Mouse (Mus musculus) gastrocnemius, adult 8-10 months (tissue): ENCODE results near the gene Liph. TPM values are rescaled to one million over a fixed set of nuclear protein-coding genes. Genes with fewer than 3 reads are reported as not detected.
"Not testable (repeated sequence)": the region's sequence is repeated elsewhere in the genome, so short reads cannot be mapped to it uniquely, and the experiment has no call there.

Experiments
- DNase-seq, 2 experiments: peaks; one replicate each; pipeline ENCODE4 v3.0.0; 2022; ENCODE audit warnings: low spot score in 2 of 2
- total RNA-seq, 4 experiments: library from RNA; stranded (reverse); gene quantifications; 2 replicates each; pipeline ENCODE4 v1.2.4; 2022

Gene Liph
- not detected for total RNA-seq

DNA sequence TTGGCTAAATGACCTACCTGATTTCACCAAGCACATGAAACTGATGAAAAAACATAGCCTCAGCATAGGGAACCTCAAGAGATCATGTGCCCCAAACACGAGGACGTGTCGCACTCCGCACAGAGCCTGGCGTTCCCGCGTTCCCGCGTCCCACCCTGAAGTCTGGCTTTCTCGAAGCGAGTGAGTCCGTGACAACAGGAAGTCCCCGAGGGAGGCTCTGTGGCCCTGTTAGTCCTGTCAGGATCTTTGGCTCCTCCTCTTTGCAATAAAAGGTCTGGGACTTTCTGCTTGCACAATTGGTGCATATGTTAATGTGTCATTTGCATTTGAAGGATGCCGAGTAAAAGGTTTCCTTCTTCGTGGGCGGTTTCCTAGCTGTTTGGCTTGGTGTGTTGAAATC lies at the start of gene Liph:
Gene Liph (minus strand): TSS at position 360 of the 400 bp plus-strand sequence.
- no peak for DNase-seq

DNA sequence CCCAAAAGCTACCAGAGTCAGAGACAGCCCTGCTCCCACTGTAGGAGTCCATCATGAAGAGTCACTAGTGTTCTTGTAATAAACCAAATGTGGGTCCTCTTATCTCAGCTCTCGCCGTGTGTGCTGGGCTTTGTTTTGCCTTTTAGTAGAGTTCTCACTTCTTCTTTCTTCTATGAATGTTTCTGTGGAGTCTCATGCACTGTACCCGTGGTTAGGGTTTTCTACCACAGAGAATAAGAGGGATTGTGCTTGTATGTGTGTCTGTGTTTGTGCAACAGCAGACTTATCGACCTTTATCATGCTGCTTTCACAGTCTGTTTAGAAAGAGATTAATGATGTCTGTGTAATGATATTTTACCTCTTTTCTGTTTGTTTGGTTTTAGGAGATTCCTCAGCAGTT lies 48.4 kb upstream of the Liph start:
- DNase-seq, result no peak

GRCm38 (mm10) chr16:22039978-22040377 lies 44.5 kb upstream of the Liph start:
- DNase-seq, result no peak

DNA sequence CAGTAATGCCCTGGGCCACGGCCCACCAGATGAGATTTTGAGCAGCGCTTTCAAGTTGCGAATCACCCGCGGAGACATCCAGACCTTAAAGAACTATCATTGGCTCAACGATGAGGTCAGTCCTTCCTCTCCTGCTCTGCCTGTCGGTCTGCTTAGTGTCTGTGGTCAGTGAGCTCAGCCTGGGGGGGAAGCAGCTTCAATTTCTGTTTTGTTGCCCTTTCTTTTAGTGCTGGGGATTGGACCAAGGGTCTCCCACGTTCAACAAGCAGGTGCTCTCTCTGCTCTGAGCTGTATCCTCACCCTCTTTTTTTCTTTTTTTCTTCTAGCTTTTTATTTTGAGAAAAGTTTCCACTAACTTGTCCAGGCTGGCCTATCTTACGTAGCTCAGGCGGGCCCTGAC lies 43.1 kb upstream of the Liph start:
- no peak for DNase-seq

DNA sequence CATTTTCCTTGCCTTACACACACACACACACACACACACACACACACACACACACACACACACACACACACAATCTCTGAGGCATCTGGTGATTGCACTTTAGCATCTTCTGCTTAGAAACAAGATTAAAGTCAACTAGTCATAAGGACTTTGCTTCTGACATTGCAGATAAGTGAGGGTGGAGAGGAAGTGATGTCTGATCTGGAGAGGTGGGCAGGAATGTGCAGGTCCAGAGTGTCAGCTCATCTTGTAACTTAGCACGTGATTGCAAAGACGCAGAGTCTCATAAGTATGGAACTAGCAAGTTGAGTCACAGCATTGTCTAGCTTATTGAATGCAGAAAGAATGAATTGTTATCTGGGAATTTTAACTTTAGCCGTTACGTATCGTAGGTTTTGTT lies 32.0 kb upstream of the Liph start:
- DNase-seq, result no peak

GRCm38 (mm10) chr16:22022122-22022521 lies 26.7 kb upstream of the Liph start:
- DNase-seq, result no peak

DNA sequence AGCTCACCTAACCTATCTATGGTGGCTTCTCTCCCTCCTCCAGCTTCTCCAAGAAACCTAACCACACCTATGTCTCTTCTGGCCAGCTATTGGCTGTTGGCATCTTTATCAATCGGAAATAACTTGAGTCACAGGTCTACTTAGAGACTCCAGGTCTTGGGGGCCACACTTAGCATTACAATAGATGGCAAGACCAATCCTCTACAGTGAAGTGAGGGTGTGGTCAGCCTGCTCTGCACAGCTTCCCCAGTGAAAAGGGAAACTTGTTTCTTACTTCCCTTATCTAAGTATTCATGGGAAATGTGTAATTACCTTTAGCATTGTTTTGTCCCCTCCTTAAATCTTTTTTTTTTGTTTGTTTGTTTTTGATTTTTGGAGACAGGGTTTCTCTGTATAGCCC lies 20.1 kb upstream of the Liph start:
- DNase-seq, result no peak

GRCm38 (mm10) chr16:22009596-22009995 lies 14.1 kb upstream of the Liph start:
- no peak for DNase-seq

- DNase-seq, result peak; percentile 99 to 100
Observed at GRCm38 (mm10) chr16:22009099-22009584, 13.7 kb upstream of the Liph start, which contains the start of gene Senp2. Gene Senp2, plus strand, starts transcription at chr16:22009484.

DNA sequence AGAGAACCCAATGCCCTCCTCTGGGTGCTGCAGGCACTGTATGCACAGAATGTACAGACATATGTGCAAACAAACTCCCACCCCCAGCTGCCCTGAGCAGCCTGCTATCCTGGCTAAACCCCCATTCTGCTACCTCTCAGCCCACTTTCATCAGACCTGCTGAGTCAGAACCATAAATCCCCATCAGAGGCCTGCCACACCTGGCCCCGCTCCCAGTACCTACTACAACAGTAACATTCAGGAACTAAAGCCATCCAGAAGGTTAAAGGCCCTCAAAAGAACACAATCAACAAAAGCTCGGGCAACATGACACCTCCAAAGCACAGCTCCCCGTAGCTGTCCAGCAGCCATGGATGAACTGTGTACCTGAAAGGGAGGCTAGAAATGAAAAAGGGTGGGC lies 6.1 kb upstream of the Liph start:
- DNase-seq, result no peak

GRCm38 (mm10) chr16:22001172-22001571 lies 5.7 kb upstream of the Liph start:
- no peak for DNase-seq

- no peak for DNase-seq
Observed at GRCm38 (mm10) chr16:21999941-22000690, 4.7 kb upstream of the Liph start.

GRCm38 (mm10) chr16:21998061-21998460 lies 2.6 kb upstream of the Liph start:
- no peak for DNase-seq

GRCm38 (mm10) chr16:21996881-21997641 lies 1.6 kb upstream of the Liph start:
- DNase-seq, result no peak

DNA sequence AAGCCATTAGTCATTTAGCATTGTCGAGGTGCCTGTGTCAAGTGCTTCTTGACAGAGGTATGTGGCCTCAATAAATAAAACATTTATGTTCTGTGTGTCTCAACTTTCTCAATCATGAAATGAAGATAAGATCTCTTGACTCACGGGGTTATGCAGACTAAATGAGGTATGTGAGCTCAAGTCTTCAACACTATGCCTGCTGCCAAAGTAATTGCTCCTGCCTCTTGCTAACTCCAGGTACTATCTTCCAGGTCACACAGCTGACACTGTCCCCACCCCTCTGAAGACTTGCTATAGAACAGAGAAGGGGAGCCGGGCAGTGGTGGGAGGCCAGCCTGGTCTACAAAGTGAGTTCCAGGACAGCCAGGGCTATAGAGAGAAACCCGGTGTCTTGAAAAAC lies 939 bp upstream of the Liph start:
- DNase-seq, result no peak

DNA sequence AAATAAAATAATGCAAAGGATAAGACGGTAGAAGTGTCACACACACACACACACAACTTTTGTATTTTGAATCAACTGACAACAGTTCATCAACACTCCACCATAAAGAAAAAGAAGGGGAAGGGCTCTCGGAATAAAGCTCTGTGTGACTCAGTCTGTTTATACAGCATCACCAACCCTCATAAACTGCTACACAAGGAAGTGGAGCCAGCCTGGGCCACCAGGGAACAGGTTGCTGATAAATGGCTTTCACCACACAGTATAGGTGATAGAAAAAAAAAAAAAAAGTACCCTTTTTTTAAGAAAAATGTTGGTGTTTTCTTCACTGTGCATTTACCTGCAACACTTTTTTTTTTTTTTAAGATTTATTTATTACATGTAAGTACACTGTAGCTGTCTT lies 3.7 kb downstream of the Liph start:
- no peak for DNase-seq

- DNase-seq, result not testable (repeated sequence)
Observed at GRCm38 (mm10) chr16:21990893-21991292, 4.6 kb downstream of the Liph start.

- DNase-seq, result no peak
Observed at GRCm38 (mm10) chr16:21987956-21988355, 7.5 kb downstream of the Liph start.

GRCm38 (mm10) chr16:21986191-21986590 lies 9.3 kb downstream of the Liph start:
- no peak for DNase-seq

DNA sequence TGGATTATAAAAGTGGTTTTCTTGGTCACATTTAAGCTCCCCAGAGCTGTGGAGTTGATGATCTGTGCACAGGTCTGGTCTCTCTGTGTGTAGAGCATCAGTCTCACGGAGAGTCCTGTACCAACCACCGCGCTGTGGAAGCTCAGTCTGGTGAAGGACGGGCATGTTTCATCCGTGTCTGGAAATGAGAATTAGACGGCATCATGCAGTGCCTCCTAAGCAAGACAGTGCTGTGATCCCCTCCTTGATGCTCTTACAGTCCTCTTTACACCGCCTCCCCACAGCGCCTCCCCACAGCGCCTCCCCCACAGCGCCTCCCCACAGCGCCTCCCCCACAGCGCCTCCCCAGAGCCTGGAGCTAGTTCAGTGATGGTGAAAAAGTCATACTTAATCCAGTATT lies 11.4 kb downstream of the Liph start:
- DNase-seq, result no peak

DNA sequence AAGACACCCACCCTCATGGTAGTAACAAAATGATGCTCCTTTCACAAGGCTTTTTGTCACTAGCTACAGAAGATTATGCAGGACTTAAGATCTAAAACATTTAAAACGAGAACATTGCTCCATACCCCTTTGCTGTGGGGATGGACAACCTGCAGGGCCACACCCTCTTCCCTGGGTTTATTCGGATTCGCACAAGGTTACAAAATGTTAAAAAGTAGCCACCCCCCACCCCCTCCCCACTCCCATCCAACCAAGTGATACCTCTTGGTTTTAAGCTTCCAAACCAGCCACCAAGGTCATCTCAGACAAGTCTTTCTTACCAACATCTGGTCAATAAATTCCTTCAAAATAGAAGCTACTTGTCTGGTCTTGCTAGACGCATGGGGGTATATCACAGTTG lies 11.9 kb downstream of the Liph start:
- DNase-seq, result no peak

DNA sequence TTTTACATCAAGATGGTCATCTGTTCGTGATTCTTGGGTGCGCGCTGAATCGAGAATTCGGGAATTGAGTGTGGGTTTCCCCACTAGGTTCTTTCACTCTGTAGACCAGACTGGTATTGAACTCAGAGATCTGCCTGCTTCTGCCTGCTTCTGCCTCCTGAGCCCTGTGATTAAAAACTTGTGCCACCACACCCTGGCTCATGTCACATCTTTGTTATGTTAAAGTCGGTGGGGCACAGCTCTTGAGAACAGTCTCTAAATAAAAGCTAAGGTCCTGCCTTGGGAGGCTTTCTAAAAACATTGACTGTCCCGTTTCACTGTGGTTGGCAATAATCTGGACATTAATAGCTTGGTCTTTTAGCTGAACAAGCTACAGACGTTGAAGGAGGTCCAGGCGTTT lies 12.3 kb downstream of the Liph start:
- no peak for DNase-seq

DNA sequence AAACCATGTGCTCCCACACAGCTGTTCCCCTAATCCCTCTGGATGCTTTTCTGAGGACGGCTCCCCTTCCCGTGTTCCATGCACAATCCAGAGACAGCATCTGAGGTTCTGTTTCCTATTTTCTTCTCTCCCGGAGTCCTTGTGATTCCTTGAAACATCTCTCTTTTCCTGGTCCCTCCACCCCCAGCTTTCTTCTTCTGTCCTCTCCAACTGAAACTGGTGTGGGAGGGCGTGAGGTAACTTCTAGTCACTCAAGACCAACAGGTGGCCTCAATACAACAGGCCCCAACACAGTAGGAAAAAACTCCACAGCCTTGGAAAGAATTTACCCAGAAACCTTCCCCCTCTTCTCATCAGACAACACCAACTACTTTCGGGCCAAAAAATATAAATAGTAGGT lies 18.1 kb downstream of the Liph start:
- no peak for DNase-seq
